Mouse (Mus musculus): ENCODE measurements around the gene Map10. TPM values are rescaled to one million over a fixed set of nuclear protein-coding genes. Genes with fewer than 3 reads are reported as not detected.

Gene Map10
- polyA plus RNA-seq (2012; rRNA removed), result 1.7 and 2.1 TPM in 2 replicates

DNA sequence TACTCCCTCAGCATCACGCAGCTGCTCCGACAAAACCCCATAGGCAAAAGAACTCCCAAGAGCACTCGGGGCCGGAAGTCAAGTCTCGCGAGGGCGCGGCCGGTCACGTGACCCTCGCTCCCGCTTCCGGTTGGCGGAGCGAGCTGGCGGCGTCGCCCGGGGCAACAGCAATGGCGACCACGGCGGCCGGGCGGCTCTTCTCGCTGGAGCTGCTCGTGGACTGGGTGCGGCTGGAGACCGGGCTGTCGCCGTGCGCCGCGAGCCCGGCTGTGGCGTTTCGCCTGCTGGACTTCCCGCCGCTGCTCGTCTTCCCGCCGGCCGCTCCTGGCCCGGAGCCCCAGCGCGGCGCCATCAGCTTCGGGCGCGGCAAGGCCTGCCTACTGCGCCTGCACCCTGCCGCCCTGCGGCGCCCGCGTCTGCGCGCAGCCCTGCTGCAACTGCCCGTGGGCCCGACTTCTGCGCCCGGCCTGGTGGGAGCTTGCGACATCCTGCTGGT, at the start of gene Map10:
TSS of gene Map10 (plus strand) at position 119 of the 496 bp plus-strand sequence.

Other genes starting within 250 kb of the Map10 start
- 9.8 and 10.5 TPM in 2 replicates for gene Sipa1l2, start 100.0 kb upstream of the Map10 start, polyA plus RNA-seq (2012; rRNA removed)
- gene Ntpcr, start 60.1 kb downstream of the Map10 start, polyA plus RNA-seq (2012; rRNA removed), result 25.4 and 32.6 TPM in 2 replicates
- gene Pcnx2, start 228.5 kb downstream of the Map10 start, polyA plus RNA-seq (2012; rRNA removed), result 0.47 TPM in 2 replicates
- 20.9 and 21.3 TPM in 2 replicates for gene Map3k21, start 240.6 kb downstream of the Map10 start, polyA plus RNA-seq (2012; rRNA removed)

All from colon, adult 2 months (tissue).